Mouse (Mus musculus) heart, adult 2 months (tissue): ENCODE measurements at regions not wholly inside any gene's neighbourhood (a gene's known extent, or its start where the extent isn't known, plus 50 kb on each side); places are given as distances from the start of the nearest gene placed in this dataset.
A peak's percentile ranks its signal among the peaks of the same experiment; 100 is the strongest.

ENCODE experiments used
- DNase-seq, 2 experiments: peaks; one replicate each; pipeline ENCODE4 v3.0.0; 2021
- H3K27ac ChIP-seq: fragments of 200-600 bp; 2 replicates; pipeline ENCODE4 v1.8.1; 2022
- H3K27me3 ChIP-seq: fragments of 200-500 bp; 2 replicates; pipeline ENCODE4 v1.6.1; 2012; ENCODE audit warnings: mild to moderate bottlenecking, low read length, inconsistent platforms, mixed read lengths; ENCODE audit not compliant: control insufficient read depth, insufficient read depth
- H3K36me3 ChIP-seq: fragments of 200-500 bp; 2 replicates; pipeline ENCODE4 v1.6.1; 2012; ENCODE audit warnings: low read length, inconsistent platforms; ENCODE audit not compliant: control insufficient read depth, insufficient read depth
- H3K4me1 ChIP-seq: fragments of 200-500 bp; 2 replicates; pipeline ENCODE4 v1.6.1; 2011; ENCODE audit warnings: low read length; ENCODE audit not compliant: control insufficient read depth, insufficient read depth
- H3K4me3 ChIP-seq: fragments of 200-600 bp; 2 replicates; pipeline ENCODE4 v1.8.1; 2022
- H3K79me2 ChIP-seq: fragments of 200-500 bp; replicated peaks from 2 replicates; pipeline ENCODE4 v1.6.1; 2012; ENCODE audit warnings: mild to moderate bottlenecking, inconsistent platforms, low read length, moderate library complexity, mixed read lengths; ENCODE audit not compliant: control insufficient read depth, insufficient read depth
- H3K9ac ChIP-seq: fragments of 200-500 bp; 2 replicates; pipeline ENCODE4 v1.6.1; 2012; ENCODE audit warnings: low read depth, mild to moderate bottlenecking, control low read depth, inconsistent platforms, low read length, mixed read lengths
- CTCF ChIP-seq: fragments of 200-600 bp; IDR thresholded peaks from 2 replicates; pipeline ENCODE4 v1.8.1; 2022; ENCODE audit warnings: antibody characterized with exemption, mild to moderate bottlenecking, moderate library complexity
- EP300 ChIP-seq: fragments of 200-500 bp; IDR thresholded peaks from 2 replicates; pipeline ENCODE4 v1.6.1; 2011; ENCODE audit warnings: low read depth, low read length, control low read depth; ENCODE audit not compliant: insufficient read depth
- POLR2A ChIP-seq: fragments of 200-500 bp; IDR thresholded peaks from 2 replicates; pipeline ENCODE4 v1.6.1; 2011; ENCODE audit warnings: mild to moderate bottlenecking, low read depth, low read length, control low read depth; ENCODE audit not compliant: insufficient read depth
- WGBS: fragments of 180-500 bp; shearing (Covaris S2); methylation state at CpG from one replicate; pipeline ENCODE4 v1.1.7; 2018; 5-methylcytosine and 5-hydroxymethylcytosine counted together
- intact Hi-C: fragments of 180-260 bp; cut with DNase I; formaldehyde crosslinking; loops from one replicate; pipeline ENCODE4 v1.15.1; 2025

DNA sequence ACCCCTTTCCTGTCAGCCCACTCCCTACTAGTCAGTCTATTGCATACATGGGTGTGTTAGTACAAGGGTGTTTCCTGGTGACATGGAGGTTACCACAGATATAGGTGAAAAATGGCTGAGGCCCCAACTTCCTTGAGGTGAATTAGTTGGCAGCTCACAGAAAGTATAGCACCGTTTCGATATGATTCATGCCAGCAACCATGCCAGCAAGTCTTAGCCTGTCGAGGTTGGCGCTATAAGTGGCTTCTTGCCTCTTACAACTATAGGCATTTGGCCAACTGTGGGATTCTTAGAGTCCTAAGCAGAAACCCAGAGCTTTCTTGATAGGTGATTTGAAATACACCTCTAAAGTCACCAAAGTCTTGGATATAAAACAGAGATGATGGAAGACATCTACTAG, 85.3 kb upstream of the Hs3st1 start:
- Histone ChIP-seq H3K9ac (no peak overlapping the region), H3K36me3 (peaks cover 9% of the 10 kb centered on the region; the same call in 1 of the 2 replicates), H3K27me3 (no peaks in the 10 kb centered on the region), H3K79me2 (no peaks in the 10 kb centered on the region), H3K27ac (peak overlapping the region; percentile 67), H3K4me1 (peaks cover 3% of the 10 kb centered on the region), H3K4me3 (no peak overlapping the region)
- DNase-seq, result no peak
- TF ChIP-seq POLR2A (no peak), CTCF (no peak), EP300 (no peak)
- WGBS, result 43% methylated on average over 4 of the region's 4 CpGs
- intact Hi-C loops, result loop anchor here (5.0 kb wide), 2 partner anchors 83 to 403 kb away; partner anchors contain the start of gene Hs3st1

DNA sequence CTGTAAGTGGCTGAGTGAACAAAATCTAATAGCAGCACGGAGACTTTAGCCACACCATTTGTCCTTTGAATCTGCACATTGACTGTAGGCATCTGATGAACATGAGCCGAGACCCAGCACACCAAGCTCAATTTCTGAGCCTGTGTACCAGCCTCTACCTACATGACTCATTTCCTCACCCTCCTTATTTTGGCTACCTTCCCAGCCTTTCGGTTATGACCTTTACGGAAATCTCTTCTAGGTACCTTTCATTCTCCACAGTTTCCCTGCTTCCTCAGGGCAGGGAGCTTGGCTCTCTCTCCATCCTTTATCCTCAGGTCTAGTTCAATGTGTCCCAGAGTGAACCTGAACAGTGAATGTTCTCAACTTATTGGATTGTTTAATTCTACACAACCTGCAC, 77.3 kb upstream of the Hs3st1 start:
- no peak overlapping the region for H3K9ac ChIP-seq
- TF ChIP-seq POLR2A (no peak), CTCF (no peak), EP300 (no peak)
- no peaks in the 10 kb centered on the region for H3K79me2 ChIP-seq
- no peaks in the 10 kb centered on the region for H3K27me3 ChIP-seq
- H3K4me3 ChIP-seq, result no peak overlapping the region
- WGBS, result 43% methylated on average over 4 of the region's 4 CpGs
- peak in 1 of 2 experiments; percentile 16 for DNase-seq
- H3K36me3 ChIP-seq, result no peaks in the 10 kb centered on the region; the same call in none of the 2 replicates
- H3K27ac ChIP-seq, result peak overlapping the region; percentile 10; the same call in 1 of the 2 replicates
- intact Hi-C loops, result loop anchor here (5.0 to 10.0 kb wide), 3 partner anchors 92 to 212 kb away; no protein-coding TSS in a partner anchor
- peaks cover 3% of the 10 kb centered on the region for H3K4me1 ChIP-seq

DNA sequence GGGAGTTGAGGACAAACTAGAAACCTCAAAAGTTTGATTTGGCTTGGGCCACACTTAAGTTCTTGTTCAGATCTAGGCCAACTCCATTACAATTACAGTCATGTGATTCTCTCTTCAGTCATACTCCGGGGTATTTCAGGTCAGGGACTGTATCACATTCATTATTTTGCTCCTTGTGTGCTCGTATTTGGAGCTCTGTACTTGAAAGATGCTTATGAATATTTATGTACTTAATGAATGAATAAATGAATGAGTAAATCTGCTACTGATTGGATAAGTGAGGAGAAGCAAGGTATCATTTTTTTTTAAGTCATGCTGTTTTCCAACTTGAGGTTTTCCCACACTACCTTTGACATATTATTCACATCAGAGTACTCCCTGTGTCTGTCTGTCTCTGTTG, 69.4 kb upstream of the Hs3st1 start:
- intact Hi-C loops, result no loop called here
- Histone ChIP-seq H3K4me3 (no peak overlapping the region), H3K27me3 (no peaks in the 10 kb centered on the region), H3K36me3 (no peaks in the 10 kb centered on the region), H3K9ac (no peak overlapping the region), H3K79me2 (no peaks in the 10 kb centered on the region), H3K4me1 (no peaks in the 10 kb centered on the region), H3K27ac (no peak overlapping the region)
- DNase-seq, result no peak
- WGBS, result 73% methylated on average over 2 of the region's 2 CpGs
- TF ChIP-seq CTCF (no peak), POLR2A (no peak), EP300 (no peak)

DNA sequence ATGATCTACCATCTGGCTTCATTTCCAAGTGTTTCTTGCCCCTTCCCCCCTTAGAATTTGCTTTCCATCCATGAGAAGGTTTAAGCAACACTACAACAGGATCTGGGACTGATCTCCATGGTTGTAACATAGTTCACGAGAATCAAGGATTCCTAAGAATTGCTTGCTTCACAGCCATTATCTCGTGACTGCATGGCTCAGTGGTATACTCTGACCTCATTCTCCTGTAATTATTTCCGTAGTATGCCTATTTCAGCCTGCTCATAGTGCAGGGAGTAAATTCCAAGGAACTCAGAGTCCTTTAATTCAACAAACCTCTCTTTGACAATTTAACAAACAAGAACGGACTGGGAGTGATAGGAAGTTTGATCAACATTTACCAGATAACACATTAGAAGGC, 51.4 kb upstream of the Hs3st1 start:
- TF ChIP-seq POLR2A, result no peak
- TF ChIP-seq CTCF, result no peak
- no peak for TF ChIP-seq EP300
- WGBS, result 55% methylated on average over 4 of the region's 4 CpGs
- no peaks in the 10 kb centered on the region for H3K79me2 ChIP-seq

More for the DNA sequence above, 51.4 kb upstream of the Hs3st1 start:
- intact Hi-C loops, result no loop called here
- DNase-seq, result no peak
- no peak overlapping the region for H3K9ac ChIP-seq
- no peak overlapping the region for H3K27ac ChIP-seq
- H3K27me3 ChIP-seq, result no peaks in the 10 kb centered on the region
- no peaks in the 10 kb centered on the region for H3K4me1 ChIP-seq
- H3K36me3 ChIP-seq, result no peaks in the 10 kb centered on the region
- H3K4me3 ChIP-seq, result no peak overlapping the region
